Mouse (Mus musculus) MEL (cell line): Measurements from ENCODE around the gene Tubgcp3.

Experiments
- CTCF ChIP-seq, 3 experiments: IDR thresholded peaks in 2 of 3; conservative IDR thresholded peaks in 1 of 3; 2 replicates each; pipeline ENCODE4 v1.5.1; 2011 to 2012; ENCODE audit warnings: low read length in 3 of 3, low read depth in 2 of 3, mild to moderate bottlenecking in 2 of 3, improper control_type of control experiment in 1 of 3, inconsistent platforms in 1 of 3, mixed read lengths in 1 of 3, moderate library complexity in 1 of 3; ENCODE audit not compliant: control insufficient read depth in 1 of 3, insufficient read depth in 1 of 3, poor library complexity in 1 of 3, severe bottlenecking in 1 of 3
- KAT2A ChIP-seq: conservative IDR thresholded peaks from 2 replicates; pipeline ENCODE4 v1.6.1; 2012; ENCODE audit warnings: low read depth, low read length, improper control_type of control experiment, inconsistent platforms
- MAX ChIP-seq: IDR thresholded peaks from 2 replicates; pipeline ENCODE4 v1.6.1; 2011; ENCODE audit warnings: low read length, improper control_type of control experiment

GRCm38 (mm10) chr8:12566509-12566908, 105.5 kb downstream of the Tubgcp3 start:
- no peak for TF ChIP-seq CTCF (IDR thresholded peaks at IDR 0.05 in 2 of 3, conservative IDR thresholded peaks at IDR 0.05 in 1 of 3; ENCODE audit: control insufficient read depth in 1 of 3, insufficient read depth in 1 of 3, low read depth in 2 of 3, low read length in 3 of 3, poor library complexity in 1 of 3, severe bottlenecking in 1 of 3)
- TF ChIP-seq KAT2A, result no peak
- no peak for TF ChIP-seq MAX
